Mouse (Mus musculus) midbrain, embryonic 13.5 days (tissue): Measurements from ENCODE around the gene Dnm2. TPM values are rescaled to one million over a fixed set of nuclear protein-coding genes. Genes with fewer than 3 reads are reported as not detected.

Source experiments
- ATAC-seq: fragments of 200-750 bp; cut with Nextera tagmentation; 2 replicates; pipeline ENCODE4 v1.8.0; 2017; ENCODE audit warnings: mild to moderate bottlenecking, moderate TSS enrichment, moderate library complexity
- H3K27ac ChIP-seq: fragments of 300-500 bp; sonication (generic); 2 replicates; pipeline ENCODE4 v1.5.1; 2015; ENCODE audit warnings: inconsistent platforms, mild to moderate bottlenecking, moderate library complexity
- H3K27me3 ChIP-seq: fragments of 300-500 bp; sonication (generic); 2 replicates; pipeline ENCODE4 v1.6.1; 2015; ENCODE audit warnings: mild to moderate bottlenecking, inconsistent platforms
- H3K36me3 ChIP-seq: fragments of 300-500 bp; sonication (generic); 2 replicates; pipeline ENCODE4 v1.6.1; 2015; ENCODE audit warnings: mild to moderate bottlenecking, inconsistent platforms
- H3K4me1 ChIP-seq: fragments of 300-500 bp; sonication (generic); replicated peaks from 2 replicates; pipeline ENCODE4 v1.6.1; 2015; ENCODE audit warnings: inconsistent platforms
- H3K4me2 ChIP-seq: fragments of 300-500 bp; sonication (generic); replicated peaks from 2 replicates; pipeline ENCODE4 v1.6.1; 2015; ENCODE audit warnings: moderate library complexity, mild to moderate bottlenecking, inconsistent platforms
- H3K4me3 ChIP-seq: fragments of 300-500 bp; sonication (generic); replicated peaks from 2 replicates; pipeline ENCODE4 v1.5.1; 2015; ENCODE audit warnings: mild to moderate bottlenecking, inconsistent platforms
- H3K9ac ChIP-seq: fragments of 300-500 bp; sonication (generic); replicated peaks from 2 replicates; pipeline ENCODE4 v1.6.1; 2015; ENCODE audit warnings: mild to moderate bottlenecking, inconsistent platforms
- H3K9me3 ChIP-seq: fragments of 300-500 bp; sonication (generic); 2 replicates; pipeline ENCODE4 v1.6.1; 2016; ENCODE audit warnings: mild to moderate bottlenecking, inconsistent platforms
- WGBS: fragments of 180-500 bp; shearing (Covaris S2); methylation state at CpG from one replicate; pipeline ENCODE4 v1.1.7; 2015; 5-methylcytosine and 5-hydroxymethylcytosine counted together
- polyA plus RNA-seq: library from polyadenylated mRNA; unstranded; fragments of >200 nt; fragmentation: Nextera tagmentation; extraction: Ambion mirVana; gene quantifications from 2 replicates; pipeline ENCODE4 v1.2.1, GENCODE M21; 2015

Gene Dnm2
- polyA plus RNA-seq, 1 experiment from 2014 or later, result 66.9 TPM

- no peaks in the 10 kb centered on the region for H3K27me3 ChIP-seq
- WGBS, result 84% methylated on average over 8 of the region's 8 CpGs
These were observed 9.1 kb downstream of the Dnm2 start for GRCm38 (mm10) chr9:21433766-21434165.

GRCm38 (mm10) chr9:21434410-21434809, 9.7 kb downstream of the Dnm2 start:
- no peaks in the 10 kb centered on the region for H3K27me3 ChIP-seq
- WGBS, result 99% methylated on average over 2 of the region's 2 CpGs
- H3K4me3 ChIP-seq, result no peak overlapping the region
- H3K36me3 ChIP-seq, result no peaks in the 10 kb centered on the region
- no peak overlapping the region for H3K9ac ChIP-seq
- no peaks in the 10 kb centered on the region for H3K9me3 ChIP-seq
- no peak overlapping the region for H3K27ac ChIP-seq
- H3K4me1 ChIP-seq, result peaks cover 11% of the 10 kb centered on the region; the same call in 1 of the 2 replicates
- no peak for ATAC-seq
- no peak overlapping the region for H3K4me2 ChIP-seq

More at GRCm38 (mm10) chr9:21433766-21434165, 9.1 kb downstream of the Dnm2 start:
- no peak overlapping the region for H3K4me3 ChIP-seq
- peaks cover 13% of the 10 kb centered on the region; the same call in 1 of the 2 replicates for H3K4me1 ChIP-seq
- H3K9ac ChIP-seq, result no peak overlapping the region
- H3K4me2 ChIP-seq, result no peak overlapping the region
- no peak overlapping the region for H3K27ac ChIP-seq
- H3K36me3 ChIP-seq, result no peaks in the 10 kb centered on the region
- no peaks in the 10 kb centered on the region for H3K9me3 ChIP-seq
- ATAC-seq, result no peak

DNA sequence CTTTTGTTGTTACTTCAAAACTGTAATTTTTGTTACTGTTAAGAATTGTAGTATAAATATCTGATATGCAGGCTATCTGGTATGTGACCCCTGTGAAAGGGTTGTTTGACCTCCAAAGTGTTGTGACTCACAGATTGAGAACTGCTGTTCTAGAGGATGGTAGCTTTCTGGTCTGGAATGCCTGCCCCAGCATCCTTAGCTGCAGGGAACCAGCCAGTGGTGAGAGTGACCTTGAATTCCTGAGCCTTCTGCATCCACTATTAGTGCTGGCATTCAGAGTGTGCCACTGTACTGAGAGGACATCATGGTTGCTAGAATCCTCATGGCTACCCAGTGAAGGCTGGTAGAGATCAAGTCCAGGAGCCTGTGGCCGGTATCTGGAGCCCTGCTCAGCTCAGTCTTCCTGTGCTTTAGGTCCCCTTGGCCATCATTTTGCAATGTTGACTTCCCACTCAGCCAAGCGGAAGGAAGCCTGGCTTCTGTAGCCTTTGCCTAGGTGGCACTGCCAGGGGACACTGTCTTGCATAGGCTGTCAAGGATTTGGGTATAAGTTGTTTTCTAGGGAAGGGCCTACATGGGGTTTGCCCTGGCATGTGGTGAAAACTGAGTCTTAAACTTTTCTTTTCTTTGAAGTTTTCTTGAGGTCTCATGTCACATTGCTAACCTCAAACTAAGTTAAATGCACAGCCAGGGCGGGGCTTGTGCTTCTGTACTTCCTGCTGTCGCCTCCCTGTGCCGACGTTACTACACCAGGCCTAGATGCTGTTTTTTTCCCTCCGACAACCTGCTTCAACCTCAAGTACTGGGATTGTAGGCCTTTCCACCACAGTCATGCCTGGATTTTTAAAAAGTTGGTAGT, 11.3 kb downstream of the Dnm2 start:
- Histone ChIP-seq H3K27ac (no peak overlapping the region), H3K9me3 (no peaks in the 10 kb centered on the region), H3K36me3 (no peaks in the 10 kb centered on the region), H3K9ac (no peak overlapping the region), H3K4me2 (no peak overlapping the region), H3K27me3 (no peaks in the 10 kb centered on the region), H3K4me1 (peaks cover 6% of the 10 kb centered on the region; the same call in 1 of the 2 replicates), H3K4me3 (no peak overlapping the region)
- ATAC-seq, result no peak
- WGBS, result 95% methylated on average over 7 of the region's 7 CpGs

DNA sequence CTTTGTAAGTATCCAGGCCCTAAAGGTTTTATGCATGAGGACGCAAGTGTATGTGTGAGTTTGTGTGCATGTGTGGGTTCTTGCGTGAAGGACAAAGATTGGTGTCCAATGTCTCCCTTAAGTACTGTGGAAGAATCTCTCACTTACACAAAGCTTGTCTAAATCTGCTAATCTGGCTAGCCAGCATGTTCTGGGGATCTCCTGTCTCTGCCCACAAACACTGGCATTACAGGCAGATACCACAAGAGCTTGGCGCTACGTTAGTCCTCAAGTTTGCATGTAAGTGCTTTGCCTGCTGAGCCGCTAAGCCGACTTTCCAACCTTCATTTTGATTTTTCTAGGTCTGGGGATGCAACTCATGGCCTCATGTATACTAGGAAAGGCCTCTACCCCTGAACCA, 12.9 kb downstream of the Dnm2 start:
- Histone ChIP-seq H3K4me1 (0 out of 2 replicates have a peak, but pooled peaks cover 4% of the 10 kb centered on the region), H3K9me3 (no peaks in the 10 kb centered on the region), H3K4me3 (no peak overlapping the region), H3K27me3 (no peaks in the 10 kb centered on the region), H3K36me3 (no peaks in the 10 kb centered on the region), H3K9ac (no peak overlapping the region), H3K27ac (no peak overlapping the region), H3K4me2 (no peak overlapping the region)
- WGBS, result 87% methylated on average over 6 of the region's 6 CpGs
- no peak for ATAC-seq

GRCm38 (mm10) chr9:21438219-21438618, 13.5 kb downstream of the Dnm2 start:
- no peak overlapping the region for H3K4me2 ChIP-seq
- no peaks in the 10 kb centered on the region for H3K27me3 ChIP-seq
- ATAC-seq, result no peak
- H3K36me3 ChIP-seq, result no peaks in the 10 kb centered on the region
- H3K27ac ChIP-seq, result no peak overlapping the region
- H3K9ac ChIP-seq, result no peak overlapping the region
- 84% methylated on average over 3 of the region's 3 CpGs for WGBS
- no peaks in the 10 kb centered on the region for H3K9me3 ChIP-seq
- H3K4me1 ChIP-seq, result 0 out of 2 replicates have a peak, but pooled peaks cover 4% of the 10 kb centered on the region
- H3K4me3 ChIP-seq, result no peak overlapping the region

- Histone ChIP-seq H3K9me3 (no peaks in the 10 kb centered on the region), H3K36me3 (no peaks in the 10 kb centered on the region), H3K27ac (no peak overlapping the region), H3K4me1 (0 out of 2 replicates have a peak, but pooled peaks cover 4% of the 10 kb centered on the region), H3K27me3 (no peaks in the 10 kb centered on the region), H3K4me3 (no peak overlapping the region), H3K9ac (no peak overlapping the region), H3K4me2 (no peak overlapping the region)
- WGBS, result 89% methylated on average over 3 of the region's 3 CpGs
- no peak for ATAC-seq
These were observed 14.7 kb downstream of the Dnm2 start for GRCm38 (mm10) chr9:21439456-21439855.

- WGBS, result 97% methylated on average over 2 of the region's 2 CpGs
- no peak for ATAC-seq
- Histone ChIP-seq H3K9ac (no peak overlapping the region), H3K27me3 (no peaks in the 10 kb centered on the region), H3K4me3 (no peak overlapping the region), H3K9me3 (no peaks in the 10 kb centered on the region), H3K36me3 (no peaks in the 10 kb centered on the region; the same call in 1 of the 2 replicates), H3K27ac (no peak overlapping the region), H3K4me1 (0 out of 2 replicates have a peak, but pooled peaks cover 4% of the 10 kb centered on the region), H3K4me2 (no peak overlapping the region)
These were observed 15.2 kb downstream of the Dnm2 start for GRCm38 (mm10) chr9:21439914-21440313.

- no peak overlapping the region for H3K4me3 ChIP-seq
- no peak overlapping the region for H3K4me2 ChIP-seq
- H3K4me1 ChIP-seq, result 0 out of 2 replicates have a peak, but pooled peaks cover 4% of the 10 kb centered on the region
- H3K9ac ChIP-seq, result no peak overlapping the region
- no peaks in the 10 kb centered on the region for H3K27me3 ChIP-seq
- no peak overlapping the region for H3K27ac ChIP-seq
- peaks cover 2% of the 10 kb centered on the region; the same call in 1 of the 2 replicates for H3K36me3 ChIP-seq
- H3K9me3 ChIP-seq, result no peaks in the 10 kb centered on the region
- ATAC-seq, result no peak
These were observed 15.7 kb downstream of the Dnm2 start for GRCm38 (mm10) chr9:21440387-21440786.

GRCm38 (mm10) chr9:21443853-21444252, 19.1 kb downstream of the Dnm2 start:
- Histone ChIP-seq H3K4me2 (no peak overlapping the region), H3K9ac (no peak overlapping the region), H3K4me3 (no peak overlapping the region), H3K4me1 (no peaks in the 10 kb centered on the region), H3K9me3 (no peaks in the 10 kb centered on the region), H3K27me3 (no peaks in the 10 kb centered on the region), H3K36me3 (peaks cover 7% of the 10 kb centered on the region; the same call in 1 of the 2 replicates), H3K27ac (no peak overlapping the region)
- 92% methylated on average over 8 of the region's 8 CpGs for WGBS
- ATAC-seq, result no peak

DNA sequence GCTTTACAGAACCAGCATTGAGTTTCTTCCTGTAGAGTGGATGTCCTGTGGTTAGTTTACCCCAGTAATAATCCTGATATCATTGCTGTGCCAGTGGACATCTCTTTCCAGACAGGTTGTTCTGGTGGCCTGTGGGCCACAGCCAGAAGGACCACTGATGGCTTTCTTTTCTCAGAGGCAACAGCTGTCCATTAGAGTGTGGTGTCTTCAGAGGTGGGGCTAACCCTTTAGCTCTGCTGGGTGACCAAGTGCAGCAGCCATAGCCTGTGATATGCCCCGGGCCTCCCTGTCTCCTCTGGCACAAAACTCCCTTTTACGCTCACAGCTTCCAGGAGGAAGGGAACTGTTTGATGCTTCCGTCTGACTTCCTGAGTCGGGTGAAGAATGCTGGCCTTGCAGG, 19.9 kb downstream of the Dnm2 start:
- no peak overlapping the region for H3K4me2 ChIP-seq
- H3K4me3 ChIP-seq, result no peak overlapping the region
- ATAC-seq, result no peak
- H3K9me3 ChIP-seq, result no peaks in the 10 kb centered on the region
- H3K9ac ChIP-seq, result no peak overlapping the region
- no peak overlapping the region for H3K27ac ChIP-seq
- H3K4me1 ChIP-seq, result no peaks in the 10 kb centered on the region
- no peaks in the 10 kb centered on the region for H3K27me3 ChIP-seq
- 87% methylated on average over 4 of the region's 4 CpGs for WGBS
- peaks cover 7% of the 10 kb centered on the region; the same call in 1 of the 2 replicates for H3K36me3 ChIP-seq

DNA sequence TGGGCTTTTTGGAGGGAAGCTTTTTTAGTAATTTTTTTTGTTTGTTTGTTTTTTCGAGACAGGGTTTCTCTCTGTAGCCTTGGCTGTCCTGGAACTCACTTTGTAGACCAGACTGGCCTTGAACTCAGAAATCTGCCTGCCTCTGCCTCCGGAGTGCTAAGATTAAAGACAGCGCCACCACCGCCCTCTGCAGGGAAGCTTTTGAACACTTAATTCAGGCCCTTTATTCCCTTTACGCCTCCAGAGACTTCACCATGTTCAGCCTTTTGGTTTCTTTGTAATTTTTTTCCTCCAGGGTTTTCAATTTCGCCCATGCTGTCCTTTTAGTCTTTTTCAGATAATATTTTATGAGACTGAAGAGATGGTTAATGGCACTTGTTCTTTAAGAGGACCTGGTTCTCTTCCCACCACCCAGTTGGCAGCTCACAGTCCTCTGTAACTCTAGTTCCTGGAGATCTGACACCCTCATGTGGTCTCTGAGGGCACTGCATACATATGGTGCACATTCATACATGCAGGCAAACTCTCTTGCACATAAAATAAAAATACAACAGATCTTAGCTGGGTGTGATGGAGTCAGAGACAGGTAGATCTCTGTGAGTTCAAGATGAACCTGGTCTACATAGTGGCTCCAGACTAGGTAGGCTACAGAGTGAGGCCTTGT, 20.5 kb downstream of the Dnm2 start:
- H3K27me3 ChIP-seq, result no peaks in the 10 kb centered on the region
- ATAC-seq, result no peak
- H3K36me3 ChIP-seq, result peaks cover 7% of the 10 kb centered on the region; the same call in 1 of the 2 replicates
- H3K4me1 ChIP-seq, result no peaks in the 10 kb centered on the region
- no peak overlapping the region for H3K4me3 ChIP-seq
- 95% methylated on average over 6 of the region's 6 CpGs for WGBS
- H3K27ac ChIP-seq, result no peak overlapping the region
- H3K9me3 ChIP-seq, result no peaks in the 10 kb centered on the region
- H3K4me2 ChIP-seq, result no peak overlapping the region
- no peak overlapping the region for H3K9ac ChIP-seq

DNA sequence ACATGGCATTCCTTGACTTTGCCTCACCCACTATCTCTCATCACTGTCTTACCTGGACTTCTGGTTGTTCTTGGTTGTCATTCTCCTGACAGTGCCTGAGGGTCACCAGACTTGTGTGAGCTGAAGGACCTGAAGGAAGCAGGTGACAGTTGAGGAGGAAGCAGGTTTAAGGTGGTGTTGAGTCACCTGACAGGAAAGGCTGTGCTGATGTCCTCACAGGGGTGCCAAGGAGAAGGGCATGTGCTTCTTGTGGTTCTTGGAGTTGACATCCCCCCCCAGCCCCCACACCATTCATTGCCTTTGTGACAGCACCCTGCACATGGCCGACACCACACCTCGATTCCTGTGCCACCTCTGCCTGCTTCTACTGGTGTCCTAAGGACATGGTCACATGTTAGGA, 23.1 kb downstream of the Dnm2 start:
- Histone ChIP-seq H3K27me3 (no peaks in the 10 kb centered on the region), H3K4me2 (no peak overlapping the region), H3K4me1 (no peaks in the 10 kb centered on the region), H3K9me3 (no peaks in the 10 kb centered on the region), H3K4me3 (no peak overlapping the region), H3K36me3 (peaks cover 7% of the 10 kb centered on the region; the same call in 1 of the 2 replicates), H3K27ac (no peak overlapping the region), H3K9ac (no peak overlapping the region)
- ATAC-seq, result no peak
- WGBS, result 97% methylated on average over 2 of the region's 2 CpGs
